Mouse (Mus musculus) layer of hippocampus, adult 8-10 months (tissue): ENCODE results near the gene Chrna3. TPM values are rescaled to one million over a fixed set of nuclear protein-coding genes. Genes with fewer than 3 reads are reported as not detected.

Source experiments
- DNase-seq, 2 experiments: peaks; one replicate each; pipeline ENCODE4 v3.0.0; 2022; ENCODE audit warnings: low spot score in 2 of 2
- total RNA-seq, 4 experiments: library from RNA; stranded (reverse); gene quantifications; 2 replicates each; pipeline ENCODE4 v1.2.4; 2022

The Chrna3 gene
- total RNA-seq, 4 experiments from 2014 or later = 0.12 to 0.48 (median 0.44) TPM

DNA sequence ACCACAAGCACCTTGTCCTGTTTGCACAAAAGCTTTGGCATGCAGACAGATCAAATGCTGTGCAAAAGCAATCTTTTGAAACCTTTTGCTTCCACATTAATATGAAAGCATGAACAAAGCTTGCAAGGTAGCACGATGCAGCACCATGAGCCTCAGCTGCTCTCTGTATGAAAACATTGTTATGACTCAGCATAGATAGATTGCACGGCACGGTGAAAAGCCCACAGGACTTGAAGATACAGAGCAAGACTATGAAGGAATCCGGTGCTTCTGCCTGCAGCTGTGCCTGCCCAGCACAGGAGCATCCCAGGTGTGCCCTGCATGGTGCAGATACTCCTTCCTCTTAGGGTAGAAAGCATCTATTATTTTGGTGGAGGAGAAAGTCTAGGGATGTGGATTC lies 22.8 kb downstream of the Chrna3 start:
- DNase-seq = no peak

DNA sequence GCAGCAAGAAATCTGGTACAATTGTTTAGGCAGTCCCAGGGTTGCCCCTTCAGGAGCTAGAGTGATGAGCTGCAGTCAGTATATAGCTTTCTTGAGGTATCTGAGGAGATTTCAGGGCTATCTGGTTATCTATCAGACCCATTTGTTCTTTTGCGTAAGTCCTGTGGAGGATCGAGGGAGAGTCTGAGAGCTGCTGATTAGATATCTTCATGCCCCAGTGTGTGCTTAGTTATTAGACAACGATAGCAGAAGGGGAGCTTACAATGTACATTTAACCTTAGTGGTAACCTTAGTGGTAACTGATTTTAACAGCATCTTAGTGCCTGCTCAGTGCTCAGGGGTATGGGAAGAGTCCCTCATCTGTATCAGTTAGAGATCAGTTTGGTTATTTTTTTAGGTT lies 30.7 kb downstream of the Chrna3 start:
- no peak for DNase-seq

DNA sequence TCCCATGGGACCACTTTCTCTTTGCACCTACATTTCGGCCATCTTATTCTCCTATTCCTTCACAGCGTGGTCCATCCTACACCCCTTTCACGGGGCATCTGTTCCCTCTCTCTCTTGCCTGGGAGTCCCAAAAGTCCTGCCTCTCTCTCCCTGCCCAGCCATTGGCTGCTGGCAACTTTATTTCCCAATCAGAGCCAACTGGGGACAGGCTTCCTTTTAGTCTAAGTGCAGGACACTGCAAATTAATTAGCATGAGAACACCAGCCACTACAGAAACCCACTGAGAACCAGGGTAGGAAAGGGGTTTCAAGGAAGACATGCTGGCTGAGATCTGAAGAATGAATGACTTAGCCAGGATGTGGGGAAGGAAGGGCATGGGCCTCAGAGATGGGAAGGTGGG lies 32.0 kb downstream of the Chrna3 start:
- DNase-seq = no peak

DNA sequence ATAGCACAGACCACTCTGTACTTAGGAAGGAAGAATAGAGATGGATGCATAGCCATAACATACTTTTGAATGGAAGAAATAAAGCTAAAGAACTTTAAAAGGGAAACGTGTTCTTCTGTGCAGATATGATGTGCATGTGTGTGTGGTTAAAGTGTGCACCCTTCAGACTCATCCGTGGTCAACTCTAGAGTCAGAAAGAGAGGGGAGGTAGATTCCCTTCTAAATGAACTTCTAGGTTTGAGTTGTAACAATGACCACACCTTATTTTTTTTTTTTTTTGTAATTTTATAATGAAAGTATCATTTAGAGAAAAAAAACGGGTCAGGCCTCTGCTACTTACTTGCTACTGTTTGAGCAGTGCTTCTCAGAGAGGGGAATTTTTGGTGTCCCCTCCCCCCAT lies 36.0 kb downstream of the Chrna3 start:
- DNase-seq = no peak

DNA sequence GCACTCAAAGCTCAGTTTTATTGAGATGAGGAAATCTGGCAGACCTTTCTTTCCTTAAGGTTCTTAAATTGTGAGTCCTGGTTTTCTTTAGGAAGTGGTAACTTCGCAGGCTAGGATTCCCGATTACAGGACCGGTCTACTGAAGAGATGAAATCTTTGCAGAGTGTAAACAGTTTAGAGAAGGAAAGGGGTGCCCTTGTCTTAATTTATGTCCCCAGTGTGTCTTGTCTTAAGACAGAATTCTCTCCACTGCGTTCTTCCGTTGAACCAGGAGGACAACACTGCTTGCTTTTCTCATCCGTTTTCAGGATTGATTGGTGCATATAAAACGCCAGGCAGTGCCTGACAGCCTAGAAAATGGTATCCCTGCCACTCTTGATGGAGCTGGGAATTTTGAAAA lies 44.0 kb downstream of the Chrna3 start:
- DNase-seq = no peak

DNA sequence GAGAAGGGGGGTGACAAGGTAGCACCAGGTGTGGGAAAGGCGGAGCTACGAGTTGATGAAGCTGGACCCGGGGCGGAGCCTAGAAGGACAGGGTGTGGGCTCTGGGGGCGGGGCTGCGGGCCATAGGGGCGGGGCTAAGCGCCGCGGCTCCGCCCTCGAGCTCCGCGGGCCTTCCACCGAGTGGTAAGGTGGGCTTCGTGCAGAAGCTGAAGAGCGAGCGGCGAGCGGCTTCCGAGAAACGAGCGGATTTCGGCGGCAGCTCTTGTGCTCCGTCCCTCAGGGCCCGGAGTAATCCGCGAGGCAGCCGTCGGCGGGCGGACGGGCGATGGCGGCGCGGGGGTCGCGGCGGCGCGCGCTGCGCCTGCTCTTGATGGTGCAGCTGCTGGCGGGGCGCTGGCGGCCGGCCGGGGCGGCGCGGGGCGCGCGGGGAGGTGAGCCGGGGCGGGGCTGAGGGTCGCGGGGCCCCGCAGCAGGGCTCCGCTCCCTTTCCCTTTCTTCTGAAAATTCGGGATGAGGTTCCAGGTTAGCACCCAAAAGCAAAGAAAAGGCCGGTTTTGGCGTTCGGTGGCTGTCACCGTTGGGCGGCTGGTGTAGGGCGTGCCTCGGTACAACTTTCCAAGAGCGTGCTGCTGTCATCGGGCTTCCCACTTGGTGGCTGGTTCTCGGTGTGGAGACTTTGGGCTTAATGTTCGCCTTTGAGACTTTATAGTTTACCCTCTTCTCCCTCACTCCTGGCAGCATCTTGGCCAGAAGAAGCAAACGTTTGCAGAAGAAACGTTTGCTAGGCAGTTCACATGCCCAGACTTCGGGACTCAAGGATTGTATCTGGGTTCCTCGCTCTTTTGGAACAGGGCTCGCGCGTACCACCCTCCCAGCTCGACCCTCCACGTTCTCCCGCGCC lies 44.8 kb downstream of the Chrna3 start:
- DNase-seq = no peak

DNA sequence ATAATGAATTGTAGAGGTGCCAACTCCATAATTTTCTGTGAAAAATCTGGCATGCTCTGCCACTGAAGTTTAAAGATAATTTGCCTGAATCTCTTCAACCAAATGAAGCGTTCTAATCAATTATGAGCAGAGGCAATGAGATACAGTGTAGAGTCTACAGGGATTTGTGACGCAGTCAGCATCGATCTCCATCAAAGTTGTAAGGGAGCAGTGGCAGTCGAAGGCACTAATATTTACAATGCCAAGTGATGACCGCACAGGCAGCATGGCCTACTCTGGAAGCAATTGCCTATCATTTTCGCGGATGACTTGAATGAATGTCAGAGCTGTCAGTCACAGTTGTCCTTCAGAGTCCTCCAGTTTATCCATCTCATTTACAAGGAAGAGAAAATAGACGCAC lies 45.7 kb downstream of the Chrna3 start, which contains the start of gene Chrna5:
Gene Chrna5 (plus strand): TSS at position 207 of the 400 bp plus-strand sequence.
- DNase-seq = no peak

DNA sequence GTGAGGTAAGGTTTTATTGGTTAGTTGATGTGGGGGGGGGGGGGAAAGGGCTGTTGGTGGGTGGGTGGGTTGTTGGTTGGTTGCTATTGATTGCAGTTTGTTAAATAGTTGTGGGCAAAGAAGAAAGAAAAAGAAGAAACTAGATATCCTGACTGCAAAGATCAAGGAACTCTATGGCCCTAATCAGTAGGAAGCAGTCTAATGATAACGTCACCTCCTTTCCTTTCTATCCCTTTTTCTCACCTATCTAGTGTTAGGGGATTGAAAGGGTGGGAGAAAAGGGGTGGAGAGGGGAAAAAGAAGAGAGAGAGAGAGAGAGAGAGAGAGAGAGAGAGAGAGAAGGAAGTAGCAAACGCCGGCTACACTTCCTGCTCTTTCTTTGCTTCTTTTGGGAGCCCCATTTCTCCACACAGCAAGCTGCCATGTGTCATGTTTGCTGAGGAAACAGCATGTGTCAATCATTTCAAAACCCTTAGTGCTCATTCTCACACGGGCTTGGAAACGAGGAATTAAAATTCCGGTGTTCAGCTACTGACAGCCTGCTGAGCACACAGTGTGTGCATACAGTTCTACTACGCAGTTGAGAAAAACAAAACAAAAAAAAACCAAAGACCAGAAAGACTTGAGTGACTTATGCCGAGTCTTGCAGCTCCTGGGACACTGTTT lies 56.3 kb downstream of the Chrna3 start:
- DNase-seq = no peak

DNA sequence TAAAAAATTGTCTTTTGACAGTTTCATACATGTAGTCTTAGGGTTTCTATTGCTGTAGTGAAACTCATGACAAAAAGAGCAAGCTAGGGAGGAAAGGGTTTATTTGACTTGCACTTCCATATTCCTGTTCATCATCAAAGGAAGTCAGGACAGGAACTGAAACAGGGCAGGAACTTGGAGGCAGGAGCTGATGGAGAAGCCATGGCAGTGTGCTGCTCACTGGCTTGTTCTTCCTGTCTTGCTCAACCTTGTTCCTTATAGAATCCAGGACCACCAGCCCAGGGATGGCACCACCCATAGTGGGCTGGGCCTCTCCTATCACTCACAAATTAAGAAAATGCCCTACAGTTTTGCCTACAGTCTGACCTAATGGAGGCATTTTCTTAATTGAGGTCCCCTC lies 62.7 kb downstream of the Chrna3 start:
- no peak for DNase-seq

DNA sequence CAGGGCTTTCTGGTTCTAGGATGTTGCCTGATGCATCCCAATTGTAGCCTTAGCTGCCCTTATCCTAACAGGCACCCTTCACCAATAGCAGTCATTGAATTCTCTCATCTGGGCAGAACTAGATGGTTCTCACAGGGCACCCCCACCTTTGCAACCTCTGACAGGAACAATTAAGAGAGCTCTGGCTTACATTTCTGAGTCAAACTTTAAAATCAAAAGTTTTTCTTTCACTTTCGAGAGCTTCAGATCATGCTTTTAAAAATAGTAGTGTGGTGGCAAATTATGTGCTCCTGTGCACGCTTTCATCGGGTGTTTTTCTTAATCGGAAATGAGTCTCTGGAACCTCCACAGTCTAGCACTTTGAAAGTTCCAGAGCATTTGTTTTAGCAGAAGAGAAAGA lies 65.3 kb downstream of the Chrna3 start:
- DNase-seq = no peak

Other genes starting within 250 kb of the Chrna3 start
- 10 to 100 TPM; 45.5 to 53.2 (median 51.0) TPM for gene Ireb2, start 162.8 kb downstream of the Chrna3 start, total RNA-seq
- gene Hykk, start 109.3 kb downstream of the Chrna3 start, total RNA-seq = 1 to 10 TPM; 2.6 to 4.1 (median 3.2) TPM
- 100 to 1,000 TPM; 114 to 128 (median 122) TPM for gene Psma4, start 75.8 kb downstream of the Chrna3 start, total RNA-seq
- gene AY074887, start 75.6 kb downstream of the Chrna3 start, total RNA-seq = under 1 TPM in 1 of 4 experiments, not detected in 3; 0.52 TPM
- 1 to 10 TPM; 6.6 to 9.0 (median 7.2) TPM for gene Chrna5, start 45.7 kb downstream of the Chrna3 start, total RNA-seq
- under 1 TPM in 3 of 4 experiments, not detected in 1; 0.20 to 0.52 (median 0.25) TPM for gene Chrnb4, start 22.2 kb upstream of the Chrna3 start, total RNA-seq
- gene Ube2q2, start 122.3 kb upstream of the Chrna3 start, total RNA-seq = 10 to 100 TPM; 61.2 to 77.8 (median 65.9) TPM
- gene Fbxo22, start 182.4 kb upstream of the Chrna3 start, total RNA-seq = 10 to 100 TPM; 34.8 to 36.1 (median 35.6) TPM